Mouse (Mus musculus): ENCODE measurements around the gene Nt5dc1. TPM values are rescaled to one million over a fixed set of nuclear protein-coding genes. Genes with fewer than 3 reads are reported as not detected.
A peak's percentile ranks its signal among the peaks of the same experiment; 100 is the strongest.

Gene Nt5dc1
- polyA plus RNA-seq, 1 experiment from 2014 or later: 10.1 TPM

DNA sequence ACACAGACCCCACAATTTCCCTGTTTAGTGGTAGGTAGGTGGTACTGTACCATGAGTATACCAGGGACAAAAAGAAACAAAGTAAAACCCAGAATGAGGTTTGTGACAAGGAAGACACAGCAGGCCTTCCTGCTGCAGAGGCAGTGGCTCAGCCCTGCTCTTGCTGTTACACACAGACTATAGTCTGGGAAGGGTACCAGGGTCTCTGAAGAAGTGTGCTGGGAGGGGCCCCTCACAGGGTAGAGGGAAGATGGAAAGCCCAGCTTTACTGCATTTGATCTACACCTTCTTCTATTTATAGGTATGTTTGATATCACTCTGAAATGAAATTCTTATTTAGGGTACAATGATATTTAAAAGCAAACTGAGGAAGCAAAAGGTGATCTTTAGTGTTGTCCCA, 54.6 kb downstream of the Nt5dc1 start:
- no peak for ATAC-seq
- no peaks in the 10 kb centered on the region for H3K9me3 ChIP-seq (replicated peaks)
- H3K36me3 ChIP-seq: no peaks in the 10 kb centered on the region
- no peaks in the 10 kb centered on the region for H3K27me3 ChIP-seq (replicated peaks)
- no peak overlapping the region for H3K27ac ChIP-seq
- H3K4me1 ChIP-seq: no peaks in the 10 kb centered on the region
- H3K4me3 ChIP-seq: no peak overlapping the region
- H3K9ac ChIP-seq: no peak overlapping the region
- H3K4me2 ChIP-seq: no peak overlapping the region

DNA sequence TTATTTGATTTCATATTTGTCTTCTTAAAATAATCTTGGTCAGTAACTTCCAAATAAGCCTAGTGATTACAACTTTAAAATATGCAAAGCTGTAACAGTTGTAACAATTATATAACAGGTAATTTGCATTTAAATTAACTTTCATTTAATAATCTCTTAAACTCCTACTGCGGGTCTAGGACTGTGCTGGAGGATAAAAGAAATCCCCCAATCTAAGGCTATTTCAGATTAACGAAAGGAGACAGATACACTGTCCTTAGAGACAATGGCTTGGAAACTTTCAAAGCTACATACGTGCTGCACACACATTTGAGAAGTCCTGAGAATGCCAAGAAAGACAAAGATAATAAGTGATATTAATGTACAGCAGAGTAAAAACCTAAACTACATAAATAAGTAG, 60.1 kb downstream of the Nt5dc1 start:
- Histone ChIP-seq H3K9ac (no peak overlapping the region), H3K27me3 (replicated peaks) (no peaks in the 10 kb centered on the region), H3K4me3 (no peak overlapping the region), H3K4me2 (no peak overlapping the region), H3K36me3 (no peaks in the 10 kb centered on the region), H3K9me3 (replicated peaks) (no peaks in the 10 kb centered on the region), H3K27ac (no peak overlapping the region), H3K4me1 (no peaks in the 10 kb centered on the region)
- WGBS (ENCODE audit: insufficient replicate concordance): 71% methylated on average over 3 of the region's 3 CpGs
- ATAC-seq: no peak

DNA sequence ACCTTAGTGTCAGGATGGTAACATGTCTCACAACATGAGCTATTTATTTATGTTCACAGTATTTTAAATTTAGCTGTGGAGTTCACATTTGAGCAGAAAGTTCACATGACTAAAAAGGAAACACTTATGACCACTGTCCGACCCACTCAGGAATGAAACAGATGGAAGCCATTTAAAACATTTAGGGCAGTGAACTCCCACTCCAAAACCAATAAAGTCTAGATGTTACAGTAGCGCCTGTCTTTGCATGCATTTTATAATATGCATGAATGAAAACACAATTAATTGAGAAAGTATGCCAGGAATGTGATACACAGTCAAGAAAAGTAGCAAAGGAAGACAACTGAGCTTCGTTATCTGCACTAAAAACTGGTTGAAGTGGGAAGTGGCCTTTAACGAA, 66.2 kb downstream of the Nt5dc1 start:
- Histone ChIP-seq H3K27ac (no peak overlapping the region), H3K9ac (no peak overlapping the region), H3K4me1 (no peaks in the 10 kb centered on the region), H3K4me3 (no peak overlapping the region), H3K27me3 (replicated peaks) (no peaks in the 10 kb centered on the region), H3K36me3 (no peaks in the 10 kb centered on the region), H3K4me2 (no peak overlapping the region), H3K9me3 (replicated peaks) (no peaks in the 10 kb centered on the region)
- no peak for ATAC-seq
- 70% methylated on average over 4 of the region's 4 CpGs for WGBS (ENCODE audit: insufficient replicate concordance)

DNA sequence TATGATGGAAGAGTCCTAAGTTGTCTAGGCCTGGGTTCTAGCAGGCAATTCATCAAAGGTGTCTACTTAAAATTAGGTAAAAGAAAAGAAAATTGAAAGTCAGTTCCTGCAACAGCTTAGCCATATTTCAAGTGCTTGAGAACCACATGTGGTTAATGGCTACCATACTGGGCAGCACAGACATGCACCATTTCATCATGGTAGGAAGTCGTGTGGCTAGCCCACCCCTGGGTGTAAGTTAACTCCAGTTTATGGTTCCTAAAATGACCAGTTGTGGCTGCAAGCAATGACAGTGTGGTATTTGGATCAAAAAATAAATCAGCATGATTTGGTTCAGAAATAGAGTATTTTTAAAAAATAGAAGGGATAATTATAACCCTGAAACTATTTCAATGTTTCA, 76.5 kb downstream of the Nt5dc1 start:
- no peak for ATAC-seq
- 55% methylated on average over 1 of the region's 1 CpGs for WGBS (ENCODE audit: insufficient replicate concordance)
- no peaks in the 10 kb centered on the region for H3K27me3 ChIP-seq (replicated peaks)

DNA sequence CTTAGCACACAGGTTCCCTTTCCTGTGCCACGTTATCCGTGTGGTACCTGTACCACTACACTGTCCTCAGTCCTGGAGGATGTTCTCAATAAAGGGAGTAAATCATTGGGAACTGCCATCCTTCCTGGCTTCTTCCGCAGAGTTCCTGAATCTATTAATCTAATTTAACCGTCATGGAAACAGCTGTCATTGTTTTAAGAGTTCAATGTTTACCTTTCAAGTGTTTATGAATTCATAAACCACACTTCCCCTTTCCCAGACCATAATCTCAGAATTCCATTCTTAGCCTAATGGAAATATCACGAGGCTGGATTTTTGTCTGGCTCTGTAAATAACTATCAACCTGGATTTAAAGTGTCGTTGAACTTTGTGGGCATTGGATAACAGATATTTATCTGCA, 77.3 kb downstream of the Nt5dc1 start:
- Histone ChIP-seq H3K9me3 (replicated peaks) (no peaks in the 10 kb centered on the region), H3K9ac (no peak overlapping the region), H3K4me2 (no peak overlapping the region), H3K27me3 (replicated peaks) (no peaks in the 10 kb centered on the region), H3K36me3 (no peaks in the 10 kb centered on the region), H3K4me1 (no peaks in the 10 kb centered on the region), H3K4me3 (no peak overlapping the region), H3K27ac (no peak overlapping the region)
- no peak for ATAC-seq
- 72% methylated on average over 6 of the region's 6 CpGs for WGBS (ENCODE audit: insufficient replicate concordance)

More for the DNA sequence above, 76.5 kb downstream of the Nt5dc1 start:
- no peaks in the 10 kb centered on the region for H3K9me3 ChIP-seq (replicated peaks)
- no peak overlapping the region for H3K9ac ChIP-seq
- no peak overlapping the region for H3K4me3 ChIP-seq
- H3K4me1 ChIP-seq: no peaks in the 10 kb centered on the region
- H3K27ac ChIP-seq: no peak overlapping the region
- H3K36me3 ChIP-seq: no peaks in the 10 kb centered on the region
- H3K4me2 ChIP-seq: no peak overlapping the region

DNA sequence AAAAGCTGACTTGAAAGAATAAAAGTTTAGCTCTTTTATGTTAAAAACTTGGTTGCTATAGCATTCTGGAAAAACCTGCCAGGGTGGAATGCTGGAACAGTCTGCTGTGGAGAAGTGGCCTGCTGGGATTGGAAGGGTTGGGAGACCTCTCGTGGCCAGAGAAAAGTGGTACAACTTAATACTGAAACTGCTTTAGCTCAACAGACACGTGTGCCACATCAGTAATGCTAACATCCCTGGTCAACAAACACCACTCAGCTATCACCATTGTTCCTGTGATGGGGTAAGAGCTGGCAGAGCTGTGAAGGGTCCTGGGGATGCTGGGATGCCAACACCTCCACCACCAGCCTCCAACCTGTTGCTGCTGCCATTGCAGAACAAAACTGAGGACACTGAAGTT, 90.0 kb downstream of the Nt5dc1 start:
- H3K9me3 ChIP-seq (replicated peaks): no peaks in the 10 kb centered on the region
- no peak overlapping the region for H3K4me2 ChIP-seq
- no peak overlapping the region for H3K4me3 ChIP-seq
- H3K36me3 ChIP-seq: no peaks in the 10 kb centered on the region
- H3K4me1 ChIP-seq: no peaks in the 10 kb centered on the region
- H3K27ac ChIP-seq: no peak overlapping the region
- WGBS (ENCODE audit: insufficient replicate concordance): 12% methylated on average over 2 of the region's 2 CpGs
- no peaks in the 10 kb centered on the region for H3K27me3 ChIP-seq (replicated peaks)
- ATAC-seq: no peak
- no peak overlapping the region for H3K9ac ChIP-seq

DNA sequence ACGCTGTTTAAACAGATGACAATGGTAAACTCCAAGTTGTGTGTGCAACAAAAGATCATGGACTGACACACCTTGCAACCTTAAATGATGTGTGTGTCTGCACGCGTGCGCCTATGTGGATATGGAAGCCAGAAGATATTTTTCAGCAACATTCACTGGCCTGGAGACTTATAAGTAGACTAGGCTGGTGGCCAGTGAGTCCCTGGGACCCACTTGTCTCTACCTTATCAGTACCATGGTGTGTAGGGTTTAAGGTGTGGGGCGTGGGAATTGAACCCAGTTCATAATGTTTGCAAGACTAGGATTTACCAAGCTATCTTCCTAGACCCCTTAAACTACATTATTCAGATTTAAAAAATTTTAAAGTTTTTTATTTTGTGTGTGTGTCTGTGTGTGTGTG, 91.2 kb downstream of the Nt5dc1 start:
- H3K27ac ChIP-seq: no peak overlapping the region
- no peak for ATAC-seq
- no peaks in the 10 kb centered on the region for H3K27me3 ChIP-seq (replicated peaks)
- H3K4me3 ChIP-seq: no peak overlapping the region
- WGBS (ENCODE audit: insufficient replicate concordance): 51% methylated on average over 5 of the region's 5 CpGs
- 0 out of 2 replicates have a peak, but pooled peaks cover under 1% of the 10 kb centered on the region for H3K36me3 ChIP-seq
- H3K9me3 ChIP-seq (replicated peaks): no peaks in the 10 kb centered on the region
- H3K4me2 ChIP-seq: no peak overlapping the region
- H3K9ac ChIP-seq: no peak overlapping the region
- H3K4me1 ChIP-seq: no peaks in the 10 kb centered on the region

DNA sequence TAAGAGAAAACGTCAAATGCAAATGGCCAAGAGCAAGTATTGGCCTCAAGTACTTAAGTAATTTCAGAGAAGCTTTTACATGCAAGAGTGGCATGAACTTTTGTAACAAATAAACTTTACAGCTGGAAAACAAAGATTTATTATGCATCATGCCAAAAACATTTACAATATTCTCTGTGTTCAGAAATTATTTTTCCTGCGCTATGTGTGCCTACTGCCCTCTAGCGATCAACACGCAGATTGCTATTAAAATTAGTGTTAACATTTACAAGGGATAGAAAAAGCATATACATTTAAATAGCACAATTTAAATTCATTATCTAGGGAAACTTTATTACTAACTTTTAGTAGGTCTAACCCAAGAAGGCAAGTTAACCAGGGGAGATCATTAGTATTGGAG, 91.7 kb downstream of the Nt5dc1 start:
- no peak overlapping the region for H3K4me3 ChIP-seq
- H3K27me3 ChIP-seq (replicated peaks): no peaks in the 10 kb centered on the region
- H3K36me3 ChIP-seq: 0 out of 2 replicates have a peak, but pooled peaks cover 5% of the 10 kb centered on the region
- 27% methylated on average over 4 of the region's 4 CpGs for WGBS (ENCODE audit: insufficient replicate concordance)
- no peaks in the 10 kb centered on the region for H3K4me1 ChIP-seq
- H3K9me3 ChIP-seq (replicated peaks): no peaks in the 10 kb centered on the region
- H3K4me2 ChIP-seq: no peak overlapping the region
- ATAC-seq: no peak
- no peak overlapping the region for H3K27ac ChIP-seq
- no peak overlapping the region for H3K9ac ChIP-seq

DNA sequence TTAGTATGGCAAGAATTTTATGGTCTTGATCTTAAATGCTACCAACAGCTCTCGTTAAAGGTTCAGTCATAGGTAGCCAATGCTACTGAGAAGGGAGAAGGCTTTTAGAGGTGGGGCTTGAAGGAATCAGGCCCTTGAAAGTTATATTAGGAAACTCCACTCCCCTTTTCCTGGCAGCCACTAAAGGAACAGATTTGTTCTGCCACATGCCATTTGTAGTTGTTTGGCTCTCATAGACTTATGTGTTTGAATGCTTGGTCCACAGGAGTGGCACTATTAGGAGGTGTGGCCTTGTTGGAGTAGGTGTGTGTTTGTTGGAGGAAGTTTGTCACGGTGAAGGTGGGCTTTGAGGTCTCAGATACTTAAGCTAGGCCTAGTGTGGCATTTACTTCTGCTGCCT, 97.5 kb downstream of the Nt5dc1 start:
- no peak for ATAC-seq
- Histone ChIP-seq H3K4me2 (no peak overlapping the region), H3K9me3 (replicated peaks) (no peaks in the 10 kb centered on the region), H3K4me3 (no peak overlapping the region), H3K27me3 (replicated peaks) (no peaks in the 10 kb centered on the region), H3K4me1 (0 out of 2 replicates have a peak, but pooled peaks cover 9% of the 10 kb centered on the region), H3K36me3 (0 out of 2 replicates have a peak, but pooled peaks cover 5% of the 10 kb centered on the region), H3K27ac (no peak overlapping the region), H3K9ac (no peak overlapping the region)
- WGBS (ENCODE audit: insufficient replicate concordance): 65% methylated on average over 2 of the region's 2 CpGs

DNA sequence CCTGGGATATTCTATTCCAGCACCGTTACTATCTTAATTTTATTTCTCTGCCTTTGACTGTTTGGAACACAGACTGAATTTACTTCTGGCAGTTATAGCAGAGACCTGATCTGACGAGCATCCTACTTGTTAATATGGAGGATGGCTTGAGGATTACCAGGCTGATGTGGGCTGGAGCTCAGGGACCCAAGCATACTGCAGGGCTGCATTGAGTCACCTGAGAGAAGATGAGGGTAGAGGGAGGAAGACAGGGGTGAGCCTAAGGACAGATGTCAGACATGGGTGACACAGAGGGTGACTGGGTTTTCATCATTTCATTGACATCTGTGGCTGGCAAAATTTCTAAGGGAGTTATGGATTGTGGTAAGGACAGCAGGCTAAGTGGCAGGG, 101.1 kb downstream of the Nt5dc1 start:
- H3K9ac ChIP-seq: no peak overlapping the region
- ATAC-seq: no peak
- no peaks in the 10 kb centered on the region for H3K9me3 ChIP-seq (replicated peaks)
- H3K4me3 ChIP-seq: no peak overlapping the region
- 0 out of 2 replicates have a peak, but pooled peaks cover 5% of the 10 kb centered on the region for H3K36me3 ChIP-seq
- 65% methylated on average over 2 of the region's 2 CpGs for WGBS (ENCODE audit: insufficient replicate concordance)
- no peak overlapping the region for H3K27ac ChIP-seq
- 0 out of 2 replicates have a peak, but pooled peaks cover 9% of the 10 kb centered on the region for H3K4me1 ChIP-seq
- no peaks in the 10 kb centered on the region for H3K27me3 ChIP-seq (replicated peaks)
- H3K4me2 ChIP-seq: no peak overlapping the region

DNA sequence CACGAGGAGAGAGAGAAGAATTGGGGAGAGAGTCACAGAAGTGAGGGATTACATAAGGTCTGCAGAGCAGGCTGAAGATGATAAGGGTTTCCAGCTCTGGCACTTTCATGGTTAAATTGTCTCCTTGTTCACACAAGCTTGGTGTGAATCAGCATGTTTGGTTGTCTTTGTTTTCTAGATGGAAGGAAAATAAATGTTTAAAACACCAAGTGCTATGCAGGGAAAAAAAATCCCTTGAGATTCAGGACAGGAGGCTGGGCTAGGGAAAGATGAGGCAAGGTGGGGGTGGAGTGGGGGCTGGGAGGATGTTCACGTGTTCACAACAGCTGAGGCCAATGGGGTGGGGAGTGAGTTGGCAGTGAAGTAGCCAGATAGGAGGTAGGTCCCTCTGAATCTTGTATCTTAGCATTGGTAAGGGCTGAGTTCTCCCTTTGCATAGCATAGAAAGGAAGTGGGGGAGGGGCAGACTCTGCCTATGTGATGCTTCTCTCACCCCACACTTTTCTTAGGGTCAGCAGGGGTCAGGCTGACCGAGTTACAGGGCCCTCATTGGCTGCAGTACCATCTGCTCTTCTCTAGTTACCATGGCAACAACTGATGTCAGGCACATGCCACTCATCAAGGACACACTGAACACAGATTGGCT, 101.7 kb downstream of the Nt5dc1 start:
- Histone ChIP-seq H3K4me2 (peak overlapping the region; percentile 24; the same call in 1 of the 2 replicates), H3K9ac (no peak overlapping the region), H3K36me3 (no peaks in the 10 kb centered on the region), H3K27me3 (replicated peaks) (no peaks in the 10 kb centered on the region), H3K27ac (no peak overlapping the region), H3K9me3 (replicated peaks) (no peaks in the 10 kb centered on the region), H3K4me3 (no peak overlapping the region), H3K4me1 (0 out of 2 replicates have a peak, but pooled peaks cover 9% of the 10 kb centered on the region)
- 9% methylated on average over 3 of the region's 3 CpGs for WGBS (ENCODE audit: insufficient replicate concordance)
- no peak for ATAC-seq

DNA sequence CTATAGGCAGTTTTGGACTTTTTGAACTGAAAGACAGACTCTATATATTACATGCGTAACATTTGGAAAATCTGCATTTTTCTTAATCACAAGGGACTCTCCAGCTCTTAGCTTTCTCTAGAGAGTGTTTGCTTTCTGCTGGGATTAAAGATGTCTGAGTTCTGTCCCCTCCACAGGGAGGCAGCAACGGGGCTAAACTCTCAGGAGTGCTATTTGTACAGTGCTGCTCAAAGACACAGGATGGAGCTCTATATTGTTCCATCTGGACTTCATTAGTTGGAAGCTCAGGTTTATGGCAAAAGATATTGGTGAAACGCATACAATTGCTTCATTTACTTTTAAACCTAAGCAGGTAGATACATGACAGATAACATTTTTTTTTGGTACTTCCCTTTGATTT, 105.8 kb downstream of the Nt5dc1 start:
- Histone ChIP-seq H3K9ac (no peak overlapping the region), H3K27ac (no peak overlapping the region)
- 71% methylated on average over 3 of the region's 3 CpGs for WGBS (ENCODE audit: insufficient replicate concordance)

More for the DNA sequence above, 105.8 kb downstream of the Nt5dc1 start:
- Histone ChIP-seq H3K36me3 (0 out of 2 replicates have a peak, but pooled peaks cover 6% of the 10 kb centered on the region), H3K4me1 (0 out of 2 replicates have a peak, but pooled peaks cover 9% of the 10 kb centered on the region), H3K27me3 (replicated peaks) (no peaks in the 10 kb centered on the region), H3K9me3 (replicated peaks) (no peaks in the 10 kb centered on the region), H3K4me2 (no peak overlapping the region), H3K4me3 (no peak overlapping the region)
- no peak for ATAC-seq

Data from liver, embryonic 12.5 days (tissue).